In the genomic region with DNA sequence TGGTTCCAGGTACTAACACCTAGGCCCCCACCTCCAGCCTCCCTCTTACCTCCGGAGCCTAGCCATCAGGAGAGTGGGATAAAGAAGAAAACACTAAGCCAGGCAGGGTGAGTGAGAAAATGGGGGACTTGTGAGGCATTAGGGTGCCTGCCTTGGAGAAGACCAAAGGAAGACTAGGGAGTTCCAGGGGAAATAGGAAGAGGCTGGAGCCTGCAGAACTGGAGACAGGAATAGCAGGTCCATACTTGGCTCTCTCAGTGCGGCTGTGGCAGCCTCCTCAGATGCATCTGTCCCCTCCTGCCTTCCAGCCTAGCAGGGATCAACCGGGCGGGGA, we compare ENCODE assay signal across 11 mouse cellular contexts. TPM values are rescaled to one million over a fixed set of nuclear protein-coding genes. Genes with fewer than 3 reads are reported as not detected.
A peak's percentile ranks its signal among the peaks of the same experiment; 100 is the strongest.
DNase-seq lines count a peak whose midpoint lies in the region; ATAC-seq and TF ChIP-seq lines count a peak whose summit lies in the region.
"Had no signal": no experiment of that assay in that cellular context is flagged by ENCODE, and none has a peak within 500 bp of the region (broad histone marks: within the 10 kb centered on the region; RNA-seq: fewer than 3 reads in every experiment).

No protein-coding gene starts in this region.

- H3K27ac ChIP-seq in forebrain, embryonic 12.5 days: no peak overlapping the region
- H3K27ac ChIP-seq in forebrain, embryonic 16.5 days (ENCODE audit: low read length): no peak overlapping the region
- H3K27ac ChIP-seq in layer of hippocampus, adult 2 months: peak overlapping the region; percentile 85
- no peak overlapping the region for H3K27ac ChIP-seq in hindbrain, embryonic 13.5 days
- no peak overlapping the region for H3K27ac ChIP-seq in midbrain, embryonic 14.5 days (replicated peaks; ENCODE audit: low read depth, low read length)

- no peak for ATAC-seq in forebrain, embryonic 12.5 days (ENCODE audit: low FRiP score)
- no peak for ATAC-seq in forebrain, embryonic 16.5 days
- no peak for ATAC-seq in hindbrain, embryonic 13.5 days (ENCODE audit: low FRiP score)
- no peak for ATAC-seq in midbrain, embryonic 14.5 days (ENCODE audit: low FRiP score, low TSS enrichment)

- no peak for TF ChIP-seq CTCF in layer of hippocampus, adult 2 months (conservative IDR thresholded peaks at IDR 0.05)

- no peak for DNase-seq in layer of hippocampus, adult 2 months (ENCODE audit: low spot score in 2 of 2)
- DNase-seq in layer of hippocampus, adult 18-20 months (ENCODE audit: low spot score in 2 of 2): no peak
- no peak for DNase-seq in midbrain, embryonic 14.5 days
- DNase-seq in urinary bladder, postnatal 36 days (ENCODE audit: low spot score in 2 of 2): no peak
- no peak for DNase-seq in urinary bladder, adult 2 months (ENCODE audit: low spot score)
- DNase-seq: embryo, embryonic 11 days; gastrocnemius, postnatal 25 days; layer of hippocampus, postnatal 36 days had no signal

- no peaks in the 10 kb centered on the region for H3K36me3 ChIP-seq in forebrain, embryonic 12.5 days (replicated peaks)
- H3K36me3 ChIP-seq in forebrain, embryonic 16.5 days (ENCODE audit: control insufficient read depth, insufficient read depth): no peaks in the 10 kb centered on the region
- peaks cover 4% of the 10 kb centered on the region; the same call in 1 of the 2 replicates for H3K36me3 ChIP-seq in hindbrain, embryonic 13.5 days
- 0 out of 2 replicates have a peak, but pooled peaks cover under 1% of the 10 kb centered on the region for H3K36me3 ChIP-seq in midbrain, embryonic 14.5 days (ENCODE audit: control insufficient read depth, insufficient read depth, low read length)

- 15% methylated on average over 4 of the region's 4 CpGs for WGBS in forebrain, embryonic 12.5 days
- 18% methylated on average over 4 of the region's 4 CpGs for WGBS in forebrain, embryonic 16.5 days
- WGBS in hindbrain, embryonic 13.5 days: 17% methylated on average over 4 of the region's 4 CpGs
- WGBS in midbrain, embryonic 14.5 days: 17% methylated on average over 4 of the region's 4 CpGs

- peaks cover 81% of the 10 kb centered on the region for H3K27me3 ChIP-seq in forebrain, embryonic 12.5 days
- peaks cover 59% of the 10 kb centered on the region for H3K27me3 ChIP-seq in forebrain, embryonic 16.5 days (replicated peaks; ENCODE audit: control insufficient read depth, insufficient read depth, low read length)
- H3K27me3 ChIP-seq in hindbrain, embryonic 13.5 days: peaks cover 89% of the 10 kb centered on the region
- H3K27me3 ChIP-seq in midbrain, embryonic 14.5 days (ENCODE audit: control insufficient read depth, insufficient read depth, low read length): peaks cover 70% of the 10 kb centered on the region

- H3K4me3 ChIP-seq in forebrain, embryonic 12.5 days (replicated peaks): no peak overlapping the region
- no peak overlapping the region for H3K4me3 ChIP-seq in forebrain, embryonic 16.5 days (replicated peaks; ENCODE audit: low read length)
- H3K4me3 ChIP-seq in layer of hippocampus, adult 2 months: peak overlapping the region; percentile 64
- H3K4me3 ChIP-seq in hindbrain, embryonic 13.5 days: peak overlapping the region; percentile 45
- no peak overlapping the region for H3K4me3 ChIP-seq in midbrain, embryonic 14.5 days (replicated peaks; ENCODE audit: low read depth, low read length)

- H3K9ac ChIP-seq in forebrain, embryonic 12.5 days: no peak overlapping the region
- H3K9ac ChIP-seq in forebrain, embryonic 16.5 days (replicated peaks; ENCODE audit: low read depth, low read length): no peak overlapping the region
- H3K9ac ChIP-seq in hindbrain, embryonic 13.5 days: peak overlapping the region; percentile 72
- H3K9ac ChIP-seq in midbrain, embryonic 14.5 days (replicated peaks; ENCODE audit: low read length): no peak overlapping the region

- H3K4me1 ChIP-seq in forebrain, embryonic 12.5 days: peaks cover 11% of the 10 kb centered on the region
- peaks cover 12% of the 10 kb centered on the region for H3K4me1 ChIP-seq in forebrain, embryonic 16.5 days (replicated peaks; ENCODE audit: control insufficient read depth, insufficient read depth, low read length)
- H3K4me1 ChIP-seq in hindbrain, embryonic 13.5 days (replicated peaks): peaks cover 23% of the 10 kb centered on the region
- H3K4me1 ChIP-seq in midbrain, embryonic 14.5 days (ENCODE audit: control insufficient read depth, insufficient read depth, low read length): peaks cover 8% of the 10 kb centered on the region; the same call in 1 of the 2 replicates

- H3K4me2 ChIP-seq in forebrain, embryonic 12.5 days: peak overlapping the region; percentile 55; the same call in 1 of the 2 replicates
- no peak overlapping the region; the same call in 1 of the 2 replicates for H3K4me2 ChIP-seq in forebrain, embryonic 16.5 days (ENCODE audit: low read length)
- peak overlapping the region; percentile 70 for H3K4me2 ChIP-seq in hindbrain, embryonic 13.5 days
- peak overlapping the region; percentile 68; the same call in 1 of the 2 replicates for H3K4me2 ChIP-seq in midbrain, embryonic 14.5 days (ENCODE audit: low read length)

- H3K9me3 ChIP-seq in forebrain, embryonic 12.5 days: no peaks in the 10 kb centered on the region
- H3K9me3 ChIP-seq in forebrain, embryonic 16.5 days (ENCODE audit: control insufficient read depth, low read length): no peaks in the 10 kb centered on the region
- H3K9me3 ChIP-seq in hindbrain, embryonic 13.5 days: no peaks in the 10 kb centered on the region
- no peaks in the 10 kb centered on the region for H3K9me3 ChIP-seq in midbrain, embryonic 14.5 days (ENCODE audit: control insufficient read depth, low read length)

RNA-seq across cellular contexts. Expression of a gene that starts 1.2 kb away (rescaled TPM):
- 0.21 TPM in 1 of 2 replicates, not detected in the other for polyA plus RNA-seq in forebrain, embryonic 12.5 days (2016; fragmentation: Nextera tagmentation; extraction: Ambion mirVana)
- polyA plus RNA-seq in forebrain, embryonic 16.5 days (2015; fragmentation: Nextera tagmentation; extraction: Ambion mirVana): 2.1 and 3.3 TPM in 2 replicates
- total RNA-seq in layer of hippocampus, adult 2 months (2021): 10 to 100 TPM; 15.3 to 18.2 TPM
- 10 to 100 TPM; 15.4 to 17.0 TPM for total RNA-seq in layer of hippocampus, adult 18-20 months (2021)
- 1.7 and 2.2 TPM in 2 replicates for polyA plus RNA-seq in hindbrain, embryonic 13.5 days (2015; fragmentation: Nextera tagmentation; extraction: Ambion mirVana)
- 1.9 and 3.4 TPM in 2 replicates for polyA plus RNA-seq in midbrain, embryonic 14.5 days (2014; fragmentation: Nextera tagmentation; extraction: Ambion mirVana)
- polyA plus RNA-seq in urinary bladder, adult 2 months (2012; rRNA removed): 1.6 and 1.8 TPM in 2 replicates
- total RNA-seq: gastrocnemius, postnatal 25 days had no signal

RNA-seq across cellular contexts. Expression of a gene that starts 7.9 kb away (rescaled TPM):
- polyA plus RNA-seq in forebrain, embryonic 12.5 days (2016; fragmentation: Nextera tagmentation; extraction: Ambion mirVana): 0.27 TPM in 1 of 2 replicates, not detected in the other
- polyA plus RNA-seq in forebrain, embryonic 16.5 days (2015; fragmentation: Nextera tagmentation; extraction: Ambion mirVana): 0.37 and 0.89 TPM in 2 replicates
- 10 to 100 TPM; 10.8 to 12.5 TPM for total RNA-seq in layer of hippocampus, adult 2 months (2021)
- total RNA-seq in layer of hippocampus, adult 18-20 months (2021): 10 to 100 TPM in 1 of 2 experiments, 1 to 10 TPM in 1; 8.2 to 12.6 TPM
- 0.86 and 1.00 TPM in 2 replicates for polyA plus RNA-seq in hindbrain, embryonic 13.5 days (2015; fragmentation: Nextera tagmentation; extraction: Ambion mirVana)
- polyA plus RNA-seq in midbrain, embryonic 14.5 days (2014; fragmentation: Nextera tagmentation; extraction: Ambion mirVana): 0.53 and 0.78 TPM in 2 replicates
- polyA plus RNA-seq in urinary bladder, adult 2 months (2012; rRNA removed): 3.6 and 4.1 TPM in 2 replicates
- total RNA-seq: gastrocnemius, postnatal 25 days had no signal

RNA-seq across cellular contexts. Expression of a gene that starts 8.6 kb away (rescaled TPM):
- polyA plus RNA-seq in forebrain, embryonic 12.5 days (2016; fragmentation: Nextera tagmentation; extraction: Ambion mirVana): 62.4 and 65.3 TPM in 2 replicates
- polyA plus RNA-seq in forebrain, embryonic 16.5 days (2015; fragmentation: Nextera tagmentation; extraction: Ambion mirVana): 87.9 and 88.4 TPM in 2 replicates
- 10 to 100 TPM; 43.1 to 43.8 TPM for total RNA-seq in layer of hippocampus, adult 2 months (2021)
- total RNA-seq in layer of hippocampus, adult 18-20 months (2021): 10 to 100 TPM; 37.8 to 44.4 TPM
- polyA plus RNA-seq in hindbrain, embryonic 13.5 days (2015; fragmentation: Nextera tagmentation; extraction: Ambion mirVana): 83.1 and 86.9 TPM in 2 replicates
- 77.1 and 79.3 TPM in 2 replicates for polyA plus RNA-seq in midbrain, embryonic 14.5 days (2014; fragmentation: Nextera tagmentation; extraction: Ambion mirVana)
- 67.2 and 75.9 TPM in 2 replicates for polyA plus RNA-seq in urinary bladder, adult 2 months (2012; rRNA removed)

RNA-seq across cellular contexts. Expression of a gene that starts 9.2 kb away (rescaled TPM):
- polyA plus RNA-seq in forebrain, embryonic 12.5 days (2016; fragmentation: Nextera tagmentation; extraction: Ambion mirVana): 30.9 and 33.1 TPM in 2 replicates
- 46.3 and 52.5 TPM in 2 replicates for polyA plus RNA-seq in forebrain, embryonic 16.5 days (2015; fragmentation: Nextera tagmentation; extraction: Ambion mirVana)
- 100 to 1,000 TPM in 1 of 2 experiments, 10 to 100 TPM in 1; 100.0 to 105 TPM for total RNA-seq in layer of hippocampus, adult 2 months (2021)
- 100 to 1,000 TPM; 105 to 108 TPM for total RNA-seq in layer of hippocampus, adult 18-20 months (2021)
- 53.1 and 54.7 TPM in 2 replicates for polyA plus RNA-seq in hindbrain, embryonic 13.5 days (2015; fragmentation: Nextera tagmentation; extraction: Ambion mirVana)
- polyA plus RNA-seq in midbrain, embryonic 14.5 days (2014; fragmentation: Nextera tagmentation; extraction: Ambion mirVana): 56.0 and 60.4 TPM in 2 replicates
- 46.3 and 52.2 TPM in 2 replicates for polyA plus RNA-seq in urinary bladder, adult 2 months (2012; rRNA removed)

RNA-seq across cellular contexts. Expression of a gene that starts 11.5 kb away (rescaled TPM):
- 11.4 and 13.0 TPM in 2 replicates for polyA plus RNA-seq in forebrain, embryonic 12.5 days (2016; fragmentation: Nextera tagmentation; extraction: Ambion mirVana)
- polyA plus RNA-seq in forebrain, embryonic 16.5 days (2015; fragmentation: Nextera tagmentation; extraction: Ambion mirVana): 16.1 and 18.8 TPM in 2 replicates
- 10 to 100 TPM; 56.9 to 63.4 TPM for total RNA-seq in layer of hippocampus, adult 2 months (2021)
- 10 to 100 TPM; 59.5 to 59.6 TPM for total RNA-seq in layer of hippocampus, adult 18-20 months (2021)
- polyA plus RNA-seq in hindbrain, embryonic 13.5 days (2015; fragmentation: Nextera tagmentation; extraction: Ambion mirVana): 15.8 and 16.6 TPM in 2 replicates
- polyA plus RNA-seq in midbrain, embryonic 14.5 days (2014; fragmentation: Nextera tagmentation; extraction: Ambion mirVana): 6.9 and 13.6 TPM in 2 replicates
- polyA plus RNA-seq in urinary bladder, adult 2 months (2012; rRNA removed): 55.8 and 59.1 TPM in 2 replicates

Comparison
In these comparisons a context has a peak if more than half of its experiments do, and no peak if none do; other contexts are left out.
1. H3K4me3 ChIP-seq: peak in layer of hippocampus, adult 2 months (single experiment) and hindbrain, embryonic 13.5 days (single experiment); none in forebrain, embryonic 12.5 days (single experiment), forebrain, embryonic 16.5 days (single experiment) and midbrain, embryonic 14.5 days (single experiment).